Comparison of ENCODE assay signal across 16 mouse cellular contexts in genomic region chr11:87973559-87974305, GRCm38 (mm10). TPM values are rescaled to one million over a fixed set of nuclear protein-coding genes. Genes with fewer than 3 reads are reported as not detected.
A peak's percentile ranks its signal among the peaks of the same experiment; 100 is the strongest.
DNase-seq lines count a peak whose midpoint lies in the region; ATAC-seq lines count a peak whose summit lies in the region.
"Had no signal": no experiment of that assay in that cellular context is flagged by ENCODE, and none has a peak within 500 bp of the region (broad histone marks: within the 10 kb centered on the region; RNA-seq: fewer than 3 reads in every experiment).

No protein-coding gene starts in this region.

- H3K27ac ChIP-seq in heart, embryonic 16.5 days (ENCODE audit: low read length), result no peak overlapping the region
- no peak overlapping the region for H3K27ac ChIP-seq in heart, embryonic 10.5 days

- H3K9ac ChIP-seq in heart, embryonic 16.5 days (ENCODE audit: low read length), result no peak overlapping the region

- H3K4me3 ChIP-seq in heart, embryonic 16.5 days (ENCODE audit: low read length), result no peak overlapping the region
- H3K4me3 ChIP-seq in heart, embryonic 10.5 days, result no peak overlapping the region; the same call in 1 of the 2 replicates
- H3K4me3 ChIP-seq in megakaryocyte, embryonic 14.5 days (replicated peaks), result peak overlapping the region; percentile 56

- H3K27me3 ChIP-seq in heart, embryonic 16.5 days (ENCODE audit: control insufficient read depth, insufficient read depth, low read length), result no peaks in the 10 kb centered on the region; the same call in 1 of the 2 replicates
- no peaks in the 10 kb centered on the region for H3K27me3 ChIP-seq in heart, embryonic 10.5 days (ENCODE audit: insufficient read depth, poor library complexity, severe bottlenecking)
- H3K27me3 ChIP-seq in megakaryocyte, embryonic 14.5 days (replicated peaks), result peaks cover 21% of the 10 kb centered on the region

- WGBS in heart, embryonic 16.5 days, result 44% methylated on average over 10 of the region's 10 CpGs
- 52% methylated on average over 10 of the region's 10 CpGs for WGBS in heart, embryonic 10.5 days

- peaks cover 8% of the 10 kb centered on the region for H3K36me3 ChIP-seq in heart, embryonic 16.5 days (ENCODE audit: control insufficient read depth, insufficient read depth)
- peaks cover 17% of the 10 kb centered on the region for H3K36me3 ChIP-seq in heart, embryonic 10.5 days
- peaks cover 17% of the 10 kb centered on the region for H3K36me3 ChIP-seq in megakaryocyte, embryonic 14.5 days (replicated peaks; ENCODE audit: low read length)

- H3K9me3 ChIP-seq in heart, embryonic 16.5 days (replicated peaks; ENCODE audit: control insufficient read depth, low read length), result no peaks in the 10 kb centered on the region
- H3K9me3 ChIP-seq in heart, embryonic 10.5 days, result no peaks in the 10 kb centered on the region
- H3K9me3 ChIP-seq in megakaryocyte, embryonic 14.5 days, result peaks cover 4% of the 10 kb centered on the region

- H3K4me2 ChIP-seq in heart, embryonic 16.5 days (ENCODE audit: low read depth, low read length), result no peak overlapping the region

- peaks cover 2% of the 10 kb centered on the region; the same call in 1 of the 2 replicates for H3K4me1 ChIP-seq in heart, embryonic 16.5 days (ENCODE audit: control insufficient read depth, insufficient read depth, low read length)
- peaks cover 8% of the 10 kb centered on the region for H3K4me1 ChIP-seq in heart, embryonic 10.5 days
- H3K4me1 ChIP-seq in megakaryocyte, embryonic 14.5 days, result peaks cover 51% of the 10 kb centered on the region

- no peak for DNase-seq in heart, embryonic 10.5 days (ENCODE audit: low spot score)
- DNase-seq in MN1 (ENCODE audit: low spot score), result peak; percentile 52
- peak; percentile 47 for DNase-seq in induced T-regulatory cell, adult 2 months (ENCODE audit: low read depth)
- DNase-seq in right cerebral cortex, postnatal 14 days, result no peak
- DNase-seq in urinary bladder, adult 2 months (ENCODE audit: low spot score), result no peak
- DNase-seq: kidney, adult 11 months had no signal

- ATAC-seq in heart, embryonic 16.5 days (replicated peaks; ENCODE audit: extremely low read depth, insufficient read depth, low FRiP score), result peak; percentile 39; the same call in 1 of the 2 replicates
- no peak for ATAC-seq in megakaryocyte, adult 5-6 weeks (ENCODE audit: poor library complexity, severe bottlenecking)

RNA-seq across cellular contexts. Expression of gene Dynll2, which starts 13.6 kb away (rescaled TPM):
- polyA plus RNA-seq in heart, embryonic 16.5 days (2015; fragmentation: Nextera tagmentation; extraction: Ambion mirVana), result 23.5 and 25.6 TPM in 2 replicates
- 21.7 and 26.1 TPM in 2 replicates for polyA plus RNA-seq in heart, embryonic 10.5 days (2016; fragmentation: Nextera tagmentation; extraction: Ambion mirVana)
- polyA plus RNA-seq in megakaryocyte, embryonic 14.5 days (2012; ENCODE audit: insufficient read depth, low replicate concordance), result 32.1 and 63.0 TPM in 2 replicates
- total RNA-seq in megakaryocyte, adult 5-6 weeks (2015), result 6.8 and 8.1 TPM in 2 replicates
- total RNA-seq in megakaryocyte, adult 5-6 weeks (2017), result 4.4 and 8.8 TPM in 2 replicates
- 99.3 and 124 TPM in 2 replicates for polyA plus RNA-seq in urinary bladder, adult 2 months (2012; rRNA removed)

RNA-seq across cellular contexts. Expression of gene Olfr464, which starts 53.0 kb away (rescaled TPM):
- polyA plus RNA-seq in heart, embryonic 16.5 days (2015; fragmentation: Nextera tagmentation; extraction: Ambion mirVana), result not detected in 2 replicates
- polyA plus RNA-seq in heart, embryonic 10.5 days (2016; fragmentation: Nextera tagmentation; extraction: Ambion mirVana), result not detected in 2 replicates
- polyA plus RNA-seq in megakaryocyte, embryonic 14.5 days (2012; ENCODE audit: insufficient read depth, low replicate concordance), result not detected in 2 replicates
- total RNA-seq in megakaryocyte, adult 5-6 weeks (2015), result not detected in 2 replicates
- total RNA-seq in megakaryocyte, adult 5-6 weeks (2017), result not detected in 2 replicates
- polyA plus RNA-seq in urinary bladder, adult 2 months (2012; rRNA removed), result not detected in 2 replicates
- total RNA-seq: adrenal gland, postnatal 36 days; gastrocnemius, postnatal 14 days; heart, postnatal 14 days; layer of hippocampus, adult 18-20 months had no signal
- polyA plus RNA-seq: limb, embryonic 11.5 days; neural tube, embryonic 11.5 days; stomach, embryonic 14.5 days had no signal

Comparison
In these comparisons a context has a peak if more than half of its experiments do, and no peak if none do; other contexts are left out.
1. DNase-seq: peak in MN1 (single experiment) and induced T-regulatory cell, adult 2 months (single experiment); none in heart, embryonic 10.5 days (single experiment), right cerebral cortex, postnatal 14 days (single experiment) and urinary bladder, adult 2 months (single experiment).